Mouse (Mus musculus) lung, postnatal 0 days (tissue): ENCODE measurements around the gene Vps26c.

Experiments
- CTCF ChIP-seq: IDR thresholded peaks from 2 replicates; pipeline ENCODE4 v1.5.1; 2016; ENCODE audit warnings: antibody characterized with exemption, mild to moderate bottlenecking
- EP300 ChIP-seq: IDR thresholded peaks from 2 replicates; pipeline ENCODE4 v1.6.1; 2016; ENCODE audit warnings: antibody characterized with exemption, mild to moderate bottlenecking, control low read depth

DNA sequence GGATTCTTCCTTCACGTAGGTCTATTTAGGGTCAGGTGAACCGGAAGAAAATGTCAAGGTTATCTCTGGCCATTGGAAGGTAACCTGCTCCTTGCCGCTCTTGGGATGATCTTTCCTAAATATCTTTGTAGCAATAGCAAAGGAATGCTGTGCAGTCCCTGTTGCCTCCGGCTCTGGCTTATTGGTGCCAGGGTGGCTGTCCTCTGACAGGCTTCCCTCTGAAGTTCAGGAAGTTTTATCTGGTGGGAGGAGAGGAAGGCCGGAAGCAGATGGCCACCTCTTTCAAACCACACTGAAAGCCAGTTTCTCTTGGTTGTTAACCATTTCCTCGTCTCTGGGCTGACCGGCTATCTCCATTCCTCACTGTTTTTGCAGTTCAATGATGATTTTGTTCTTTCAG lies 32.7 kb upstream of the Vps26c start:
- TF ChIP-seq CTCF: no peak
- TF ChIP-seq EP300: 0 out of 2 replicates have a peak, but pooled peaks have one; percentile 25
